Mouse (Mus musculus): ENCODE measurements around the gene Cgn. TPM values are rescaled to one million over a fixed set of nuclear protein-coding genes. Genes with fewer than 3 reads are reported as not detected.

Gene Cgn
- polyA plus RNA-seq, 1 experiment = 1.5 TPM

DNA sequence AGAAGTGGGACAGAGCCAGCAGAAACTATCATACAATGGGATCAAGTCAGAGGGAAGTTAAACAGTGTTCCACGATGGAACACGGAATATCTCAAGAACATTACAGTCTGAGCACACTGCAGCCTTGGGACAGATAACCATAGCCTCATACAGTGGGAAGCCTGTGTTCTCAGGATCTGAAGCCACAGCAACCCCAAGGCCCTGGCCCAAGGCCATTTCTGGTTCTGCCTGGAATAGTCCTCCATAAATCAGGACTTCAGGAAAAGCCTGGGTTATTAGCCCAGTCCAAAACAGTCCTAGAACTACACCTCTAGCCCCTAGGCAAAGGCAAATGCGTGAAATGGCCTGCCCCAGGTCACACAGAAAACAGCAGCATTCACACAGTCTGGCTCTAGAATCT lies 27.4 kb upstream of the Cgn start:
- 96% methylated on average over 3 of the region's 3 CpGs for WGBS
- no peak overlapping the region for H3K4me3 ChIP-seq (ENCODE audit: control insufficient read depth, insufficient read depth, low read length)
- H3K4me1 ChIP-seq (replicated peaks; ENCODE audit: control insufficient read depth, insufficient read depth, low read length) = no peaks in the 10 kb centered on the region
- no peaks in the 10 kb centered on the region for H3K27me3 ChIP-seq (ENCODE audit: control insufficient read depth, insufficient read depth, low read length)
- TF ChIP-seq POLR2A (IDR thresholded peaks at IDR 0.05; ENCODE audit: control insufficient read depth, extremely low read depth, insufficient read depth, low read length, poor library complexity) (no peak), CTCF (IDR thresholded peaks at IDR 0.05; ENCODE audit: borderline replicate concordance, control insufficient read depth, extremely low read depth, insufficient read depth, low read length, poor library complexity) (no peak)
- no peak for DNase-seq
- H3K27ac ChIP-seq (ENCODE audit: control insufficient read depth, insufficient read depth, low read length) = no peak overlapping the region
- H3K36me3 ChIP-seq (ENCODE audit: control insufficient read depth, insufficient read depth, low read length) = no peaks in the 10 kb centered on the region

DNA sequence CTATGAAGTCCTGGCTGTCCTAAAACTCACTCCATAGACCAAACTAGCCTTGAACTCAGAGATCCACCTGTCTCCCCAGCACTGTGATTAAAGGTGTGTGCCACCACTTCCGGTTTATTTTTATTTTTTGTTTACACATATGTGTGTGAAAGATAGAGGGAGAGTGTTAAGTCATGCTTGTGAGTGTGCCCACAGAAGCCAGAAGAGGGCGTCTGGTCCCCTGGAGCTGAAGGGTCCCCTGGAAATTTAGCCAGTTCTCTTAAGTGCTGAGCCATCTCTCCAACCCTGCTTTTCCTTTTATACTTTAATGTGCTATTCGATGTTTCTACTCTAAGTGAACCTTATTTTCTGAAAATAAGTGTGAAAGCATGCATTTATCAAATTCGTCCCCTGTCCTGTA lies 25.3 kb upstream of the Cgn start:
- Histone ChIP-seq H3K27ac (ENCODE audit: control insufficient read depth, insufficient read depth, low read length) (no peak overlapping the region), H3K36me3 (ENCODE audit: control insufficient read depth, insufficient read depth, low read length) (no peaks in the 10 kb centered on the region), H3K27me3 (ENCODE audit: control insufficient read depth, insufficient read depth, low read length) (no peaks in the 10 kb centered on the region), H3K4me3 (ENCODE audit: control insufficient read depth, insufficient read depth, low read length) (no peak overlapping the region), H3K4me1 (replicated peaks; ENCODE audit: control insufficient read depth, insufficient read depth, low read length) (no peaks in the 10 kb centered on the region)
- TF ChIP-seq POLR2A (IDR thresholded peaks at IDR 0.05; ENCODE audit: control insufficient read depth, extremely low read depth, insufficient read depth, low read length, poor library complexity) (no peak), CTCF (IDR thresholded peaks at IDR 0.05; ENCODE audit: borderline replicate concordance, control insufficient read depth, extremely low read depth, insufficient read depth, low read length, poor library complexity) (no peak)
- peak; percentile 26 for DNase-seq
- 26% methylated on average over 4 of the region's 4 CpGs for WGBS

DNA sequence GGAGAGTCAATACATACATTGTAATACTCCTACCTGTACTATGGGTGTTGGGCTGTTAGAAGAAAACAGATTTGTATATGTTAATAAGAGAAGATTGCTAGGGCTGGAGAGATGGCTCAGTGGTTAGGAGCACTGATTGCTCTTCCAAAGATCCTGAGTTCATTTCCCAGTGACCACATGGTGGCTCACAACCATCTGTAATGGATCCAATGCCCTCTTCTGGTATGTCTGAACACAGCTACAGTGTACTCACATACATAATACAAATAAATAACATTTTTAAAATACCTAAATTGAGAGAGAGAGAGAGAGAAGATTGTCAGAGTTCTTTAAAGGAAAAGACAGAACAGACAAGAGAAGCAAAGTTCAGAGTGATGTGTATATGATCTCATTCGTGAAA lies 22.0 kb upstream of the Cgn start:
- no peaks in the 10 kb centered on the region for H3K36me3 ChIP-seq (ENCODE audit: control insufficient read depth, insufficient read depth, low read length)
- no peaks in the 10 kb centered on the region for H3K4me1 ChIP-seq (replicated peaks; ENCODE audit: control insufficient read depth, insufficient read depth, low read length)
- H3K4me3 ChIP-seq (ENCODE audit: control insufficient read depth, insufficient read depth, low read length) = no peak overlapping the region
- no peak overlapping the region for H3K27ac ChIP-seq (ENCODE audit: control insufficient read depth, insufficient read depth, low read length)
- DNase-seq = no peak
- TF ChIP-seq POLR2A (IDR thresholded peaks at IDR 0.05; ENCODE audit: control insufficient read depth, extremely low read depth, insufficient read depth, low read length, poor library complexity) = no peak
- no peak for TF ChIP-seq CTCF (IDR thresholded peaks at IDR 0.05; ENCODE audit: borderline replicate concordance, control insufficient read depth, extremely low read depth, insufficient read depth, low read length, poor library complexity)
- 90% methylated on average over 1 of the region's 1 CpGs for WGBS
- H3K27me3 ChIP-seq (ENCODE audit: control insufficient read depth, insufficient read depth, low read length) = no peaks in the 10 kb centered on the region

DNA sequence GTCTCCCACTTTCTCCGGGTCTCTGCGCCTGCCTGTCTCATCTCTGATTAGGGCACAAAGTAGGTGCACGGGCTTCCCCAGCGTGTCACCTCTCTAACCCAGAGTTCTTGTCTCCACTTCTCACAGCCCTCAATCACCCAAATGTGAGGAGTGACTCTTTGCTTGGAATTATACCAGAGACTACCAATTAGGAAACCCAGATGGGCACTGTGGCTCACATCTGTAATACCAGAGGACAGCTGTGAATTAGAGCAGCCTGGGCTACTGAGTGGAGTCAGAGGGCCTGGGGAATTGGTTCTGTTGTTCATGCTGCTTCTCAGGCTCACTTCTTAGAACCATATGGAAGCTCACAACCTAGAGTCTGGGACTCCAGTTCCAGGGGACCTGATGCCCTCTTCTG lies 18.7 kb upstream of the Cgn start:
- H3K4me1 ChIP-seq (replicated peaks; ENCODE audit: control insufficient read depth, insufficient read depth, low read length) = no peaks in the 10 kb centered on the region
- TF ChIP-seq POLR2A (IDR thresholded peaks at IDR 0.05; ENCODE audit: control insufficient read depth, extremely low read depth, insufficient read depth, low read length, poor library complexity) = no peak
- TF ChIP-seq CTCF (IDR thresholded peaks at IDR 0.05; ENCODE audit: borderline replicate concordance, control insufficient read depth, extremely low read depth, insufficient read depth, low read length, poor library complexity) = no peak
- DNase-seq = no peak
- no peak overlapping the region for H3K27ac ChIP-seq (ENCODE audit: control insufficient read depth, insufficient read depth, low read length)
- H3K27me3 ChIP-seq (ENCODE audit: control insufficient read depth, insufficient read depth, low read length) = no peaks in the 10 kb centered on the region
- H3K36me3 ChIP-seq (ENCODE audit: control insufficient read depth, insufficient read depth, low read length) = no peaks in the 10 kb centered on the region
- no peak overlapping the region for H3K4me3 ChIP-seq (ENCODE audit: control insufficient read depth, insufficient read depth, low read length)
- WGBS = 96% methylated on average over 4 of the region's 4 CpGs

DNA sequence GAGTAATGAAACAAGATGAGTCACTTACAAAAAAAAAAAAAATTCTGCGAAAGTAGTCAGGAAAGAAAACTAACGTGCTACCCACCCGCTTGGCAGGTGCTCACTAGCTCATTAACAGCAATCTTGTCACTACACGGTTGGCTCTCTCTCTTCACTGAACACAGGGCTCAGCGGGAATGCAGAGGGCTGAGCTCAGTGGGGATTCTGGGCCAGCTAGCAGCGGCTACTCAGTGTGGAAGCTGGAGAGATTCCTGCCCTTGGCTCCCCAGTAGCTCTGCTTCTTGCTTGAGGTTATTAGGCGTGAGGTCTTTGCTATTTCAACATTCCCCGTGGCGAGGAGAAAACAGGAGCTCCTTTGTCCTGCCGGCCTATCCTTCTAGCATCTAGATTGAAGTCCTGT lies 17.9 kb upstream of the Cgn start:
- DNase-seq = no peak
- 53% methylated on average over 10 of the region's 10 CpGs for WGBS
- H3K27me3 ChIP-seq (ENCODE audit: control insufficient read depth, insufficient read depth, low read length) = no peaks in the 10 kb centered on the region
- no peak overlapping the region for H3K4me3 ChIP-seq (ENCODE audit: control insufficient read depth, insufficient read depth, low read length)
- no peak for TF ChIP-seq POLR2A (IDR thresholded peaks at IDR 0.05; ENCODE audit: control insufficient read depth, extremely low read depth, insufficient read depth, low read length, poor library complexity)
- TF ChIP-seq CTCF (IDR thresholded peaks at IDR 0.05; ENCODE audit: borderline replicate concordance, control insufficient read depth, extremely low read depth, insufficient read depth, low read length, poor library complexity) = no peak
- H3K36me3 ChIP-seq (ENCODE audit: control insufficient read depth, insufficient read depth, low read length) = no peaks in the 10 kb centered on the region
- H3K4me1 ChIP-seq (replicated peaks; ENCODE audit: control insufficient read depth, insufficient read depth, low read length) = no peaks in the 10 kb centered on the region
- no peak overlapping the region for H3K27ac ChIP-seq (ENCODE audit: control insufficient read depth, insufficient read depth, low read length)

DNA sequence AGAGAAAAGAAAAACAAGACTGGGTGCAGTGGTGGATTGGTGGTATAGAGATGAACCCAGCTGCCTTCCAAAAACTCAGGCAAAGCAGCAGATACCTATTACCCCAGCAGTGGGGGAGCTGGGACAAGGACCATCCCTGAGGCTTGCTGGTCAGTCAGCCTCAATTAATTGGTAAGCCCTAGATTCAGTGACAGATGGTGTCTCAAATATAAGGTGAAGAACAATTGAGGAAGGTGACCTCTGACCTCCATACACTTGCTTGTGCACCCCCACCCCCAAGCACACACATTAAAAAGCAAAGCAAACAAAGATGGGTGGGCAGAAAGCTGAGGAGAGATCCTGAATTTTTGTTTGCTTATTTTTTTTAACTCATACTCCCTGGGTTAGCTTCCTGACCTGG lies 9.9 kb upstream of the Cgn start:
- Histone ChIP-seq H3K4me1 (replicated peaks; ENCODE audit: control insufficient read depth, insufficient read depth, low read length) (no peaks in the 10 kb centered on the region), H3K4me3 (ENCODE audit: control insufficient read depth, insufficient read depth, low read length) (no peak overlapping the region), H3K36me3 (ENCODE audit: control insufficient read depth, insufficient read depth, low read length) (no peaks in the 10 kb centered on the region), H3K27ac (ENCODE audit: control insufficient read depth, insufficient read depth, low read length) (no peak overlapping the region), H3K27me3 (ENCODE audit: control insufficient read depth, insufficient read depth, low read length) (no peaks in the 10 kb centered on the region)
- no peak for TF ChIP-seq POLR2A (IDR thresholded peaks at IDR 0.05; ENCODE audit: control insufficient read depth, extremely low read depth, insufficient read depth, low read length, poor library complexity)
- no peak for TF ChIP-seq CTCF (IDR thresholded peaks at IDR 0.05; ENCODE audit: borderline replicate concordance, control insufficient read depth, extremely low read depth, insufficient read depth, low read length, poor library complexity)
- DNase-seq = no peak

DNA sequence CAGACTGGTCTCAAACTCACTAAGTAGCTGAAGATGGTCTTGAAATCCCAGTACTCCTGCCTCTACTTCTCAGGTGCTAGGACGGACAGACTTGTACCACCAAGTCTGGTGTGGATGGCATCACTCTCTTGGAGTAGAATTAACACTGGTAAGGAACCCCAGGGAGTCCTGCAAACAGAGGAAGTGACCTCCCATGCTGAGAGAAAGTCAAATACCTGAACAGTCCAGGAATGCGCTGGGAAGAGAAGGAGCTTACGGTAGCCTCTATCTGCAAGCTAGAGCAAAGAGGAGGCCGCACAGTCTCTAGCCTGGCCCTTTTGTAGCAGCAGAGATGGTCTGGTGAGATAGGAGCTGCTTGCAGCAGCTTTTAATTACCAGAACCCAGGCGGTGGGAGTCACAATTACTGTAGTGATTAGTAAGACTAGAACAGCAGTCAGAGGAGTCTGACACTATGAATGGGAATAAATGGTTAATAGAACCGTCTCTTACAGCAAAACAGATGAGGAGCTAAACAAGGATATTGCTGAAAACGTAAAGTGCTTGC lies 9.4 kb upstream of the Cgn start:
- Histone ChIP-seq H3K27me3 (ENCODE audit: control insufficient read depth, insufficient read depth, low read length) (no peaks in the 10 kb centered on the region), H3K27ac (ENCODE audit: control insufficient read depth, insufficient read depth, low read length) (no peak overlapping the region), H3K36me3 (ENCODE audit: control insufficient read depth, insufficient read depth, low read length) (no peaks in the 10 kb centered on the region), H3K4me1 (replicated peaks; ENCODE audit: control insufficient read depth, insufficient read depth, low read length) (no peaks in the 10 kb centered on the region), H3K4me3 (ENCODE audit: control insufficient read depth, insufficient read depth, low read length) (no peak overlapping the region)
- WGBS = 91% methylated on average over 7 of the region's 7 CpGs
- no peak for DNase-seq
- no peak for TF ChIP-seq POLR2A (IDR thresholded peaks at IDR 0.05; ENCODE audit: control insufficient read depth, extremely low read depth, insufficient read depth, low read length, poor library complexity)
- TF ChIP-seq CTCF (IDR thresholded peaks at IDR 0.05; ENCODE audit: borderline replicate concordance, control insufficient read depth, extremely low read depth, insufficient read depth, low read length, poor library complexity) = no peak
